Mouse (Mus musculus): ENCODE results near the gene Apol10b.

GRCm38 (mm10) chr15:77587026-77587425 is 8.9 kb downstream of the Apol10b start:
- TF ChIP-seq TCF12 (IDR thresholded peaks at IDR 0.05; ENCODE audit: low read depth, low read length) (no peak), MAX (IDR thresholded peaks at IDR 0.05; ENCODE audit: low read length) (no peak), ZMIZ1 (IDR thresholded peaks at IDR 0.05; ENCODE audit: low read depth, low read length) (no peak), SIN3A (IDR thresholded peaks at IDR 0.05; ENCODE audit: low read length) (no peak), CTCF (conservative IDR thresholded peaks at IDR 0.05 in 1 of 2, IDR thresholded peaks at IDR 0.05 in 1 of 2; ENCODE audit: low read depth in 2 of 2, low read length in 2 of 2) (no peak), POLR2A (IDR thresholded peaks at IDR 0.05; ENCODE audit: low read depth, low read length) (no peak), PAX5 (IDR thresholded peaks at IDR 0.05; ENCODE audit: low read length) (no peak), ZC3H11A (IDR thresholded peaks at IDR 0.05; ENCODE audit: low read depth, low read length) (no peak), ETS1 (conservative IDR thresholded peaks at IDR 0.05; ENCODE audit: low read depth, low read length) (no peak), JUND (conservative IDR thresholded peaks at IDR 0.05; ENCODE audit: low read depth, low read length) (no peak), E2F4 (IDR thresholded peaks at IDR 0.05; ENCODE audit: insufficient replicate concordance, low read depth, low read length) (no peak), SMC3 (IDR thresholded peaks at IDR 0.05; ENCODE audit: low read depth, low read length) (no peak)

Measured in CH12.LX (cell line).